Mouse (Mus musculus) natural killer cell, adult 2 months (primary cell): Measurements from ENCODE around the gene Hist2h3c1.
A peak's percentile ranks its signal among the peaks of the same experiment; 100 is the strongest.
"Not testable (repeated sequence)": the region's sequence is repeated elsewhere in the genome, so short reads cannot be mapped to it uniquely, and the experiment has no call there.

Experiments used
- DNase-seq, 2 experiments: peaks; one replicate each; pipeline ENCODE4 v3.0.0; 2022; ENCODE audit warnings: low spot score in 2 of 2

Hist2h3c1 gene

DNA sequence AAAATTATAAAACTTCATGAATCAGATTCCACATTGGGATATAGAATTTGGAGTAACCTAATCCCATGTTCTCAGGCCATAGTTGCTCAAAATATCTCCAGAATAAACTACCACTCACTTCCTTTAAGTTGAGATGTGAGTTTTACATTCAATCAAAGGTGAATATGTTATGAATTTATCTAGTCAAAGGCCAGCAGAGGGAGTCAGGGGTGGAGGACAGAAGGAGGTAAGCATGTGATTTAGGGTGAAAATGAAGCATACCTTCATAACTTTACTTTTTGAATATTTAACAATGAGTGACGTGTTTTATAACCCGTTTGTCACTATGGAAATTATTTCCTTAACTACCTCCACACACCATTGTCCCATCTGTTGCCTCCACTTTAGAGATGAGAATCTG is 11.6 kb upstream of the Hist2h3c1 start:
- DNase-seq, result no peak

DNA sequence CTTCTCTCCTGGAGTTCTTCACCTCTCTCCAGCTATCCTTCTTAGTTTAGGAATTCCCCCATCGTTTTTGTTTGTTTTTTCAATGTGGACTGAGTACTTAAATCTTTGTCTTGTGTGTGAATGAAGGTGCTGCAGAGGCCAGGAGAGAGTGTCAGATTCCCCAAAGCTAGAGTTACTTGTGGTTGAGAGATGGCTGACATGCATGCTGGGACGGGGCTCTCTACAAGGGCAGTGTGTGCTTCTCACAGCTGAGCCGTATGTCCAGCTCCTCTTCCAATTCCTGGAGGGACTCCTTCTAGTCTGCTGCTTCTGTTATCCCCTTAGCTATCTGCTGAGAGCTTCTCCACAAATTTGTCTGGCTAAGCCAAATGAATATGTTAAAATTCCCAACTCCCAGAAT is 10.6 kb upstream of the Hist2h3c1 start:
- no peak for DNase-seq

DNA sequence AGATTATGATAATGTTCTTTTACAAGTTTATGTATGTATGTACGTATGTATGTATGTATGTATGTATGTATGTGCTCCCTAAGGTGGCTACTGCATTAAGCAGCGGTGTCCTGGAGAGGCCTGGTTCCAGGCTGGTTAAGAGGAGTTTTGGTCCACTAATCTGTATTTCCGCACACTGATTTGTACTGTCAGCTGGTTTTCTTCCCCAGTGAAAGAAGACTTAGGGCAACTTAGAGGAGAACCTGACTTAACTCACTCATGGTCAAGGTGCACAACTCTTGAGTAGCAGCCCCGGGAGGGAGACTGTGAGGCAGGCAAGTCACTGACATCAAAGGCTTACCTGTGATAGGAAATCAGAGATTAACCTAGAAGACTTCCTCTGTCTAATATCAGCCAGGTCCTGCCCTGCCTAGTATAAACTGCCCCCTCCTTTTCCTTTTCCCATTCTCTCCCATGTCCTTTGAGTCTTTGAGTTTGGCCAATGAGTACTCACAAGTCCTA is 9.6 kb upstream of the Hist2h3c1 start:
- no peak for DNase-seq

DNA sequence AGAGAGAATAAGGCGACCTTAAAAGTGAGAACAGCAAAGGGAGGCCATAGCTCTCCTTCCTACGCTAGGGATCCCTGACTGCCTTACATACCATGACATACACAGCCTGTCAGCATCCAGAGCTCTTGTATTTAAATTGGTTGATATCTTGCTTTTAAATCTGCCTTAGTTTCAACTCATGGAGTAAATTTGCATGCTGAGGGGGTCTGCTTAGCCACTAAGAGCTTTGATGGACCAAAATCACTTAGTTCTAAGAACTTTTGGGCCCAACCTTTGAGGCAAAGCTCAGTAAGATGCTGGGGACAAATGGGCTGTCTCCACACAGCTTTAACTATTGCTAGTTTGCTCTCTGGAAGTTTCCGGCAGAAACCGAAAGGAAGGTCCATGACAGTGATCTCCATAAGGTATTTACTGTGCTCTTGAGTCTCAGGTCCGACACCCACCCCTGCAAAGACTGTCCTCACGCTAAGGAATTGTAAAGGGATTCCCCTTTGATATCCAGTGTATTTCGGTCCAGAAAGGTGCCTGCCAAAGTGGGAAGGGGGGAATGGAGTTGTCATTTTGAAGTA is 9.1 kb upstream of the Hist2h3c1 start:
- no peak for DNase-seq

DNA sequence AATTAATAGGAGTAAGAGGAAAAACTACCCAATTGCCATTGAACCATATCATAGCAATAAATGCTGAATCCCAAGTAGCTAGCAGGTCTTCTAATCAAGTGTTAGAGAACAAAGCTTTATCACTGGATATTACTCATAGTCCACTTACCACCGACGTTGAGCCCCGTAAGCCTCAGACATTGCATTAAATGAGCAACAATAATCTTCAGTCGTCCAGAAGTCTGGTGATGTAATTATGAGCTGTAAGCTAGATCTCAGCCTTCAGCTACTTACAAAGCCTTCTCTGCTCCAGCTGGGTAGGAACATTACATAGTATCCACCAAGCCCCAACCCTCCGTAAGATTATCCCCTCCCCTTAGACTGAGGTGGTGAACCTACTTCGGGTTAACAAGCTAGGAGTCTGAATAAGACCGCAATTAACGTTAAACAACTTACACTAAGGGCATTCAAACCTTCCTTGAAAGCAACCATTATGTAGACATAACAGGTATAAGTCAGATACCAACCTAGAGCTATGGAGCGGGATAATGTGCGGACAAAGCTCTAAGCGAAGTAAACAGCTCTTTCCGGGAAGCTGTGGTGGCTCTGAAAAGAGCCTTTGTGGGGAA is 8.5 kb upstream of the Hist2h3c1 start:
- DNase-seq, result no peak

DNA sequence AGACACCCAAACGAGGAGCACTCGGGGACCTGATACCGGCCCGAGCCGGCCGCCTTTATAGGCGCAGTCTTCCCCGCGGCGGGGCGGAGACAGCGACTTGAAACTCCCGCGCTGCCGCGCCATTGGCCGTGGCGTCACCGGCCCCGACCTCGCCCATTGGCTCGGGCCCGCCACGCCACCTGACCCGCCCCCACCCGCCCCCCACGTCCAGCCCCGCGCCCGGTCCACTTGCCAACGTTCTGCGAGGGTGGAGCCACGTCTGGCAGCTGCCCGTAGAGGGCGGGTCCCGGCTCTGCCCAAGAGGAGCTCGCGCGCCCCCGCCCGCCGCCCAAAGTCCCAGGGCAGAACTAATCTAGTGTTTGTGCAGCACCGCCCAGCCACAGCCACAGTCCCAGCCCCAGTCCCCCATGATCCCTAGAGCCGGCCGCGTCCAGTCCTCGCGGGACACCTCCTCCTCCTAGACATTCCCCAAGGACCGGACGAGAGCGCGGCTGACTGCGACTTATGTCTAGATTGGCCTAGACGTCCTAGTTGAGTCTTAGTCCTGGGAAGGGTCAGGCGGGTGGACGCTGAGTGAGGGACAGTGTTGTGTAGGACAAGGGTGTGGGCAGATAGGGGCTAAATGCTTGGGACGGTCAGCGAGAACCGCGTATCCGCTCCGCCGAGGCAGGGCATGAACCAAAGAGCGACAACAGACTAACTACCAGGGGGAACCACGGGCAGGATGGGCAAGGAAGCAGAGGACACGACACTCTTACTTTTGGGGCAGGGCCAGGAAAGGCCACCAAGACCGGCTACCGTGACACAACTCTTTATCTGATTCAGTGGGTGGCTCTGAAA is 7.3 kb upstream of the Hist2h3c1 start, which contains the start of gene Hist2h3c2:
Gene Hist2h3c2, minus strand, starts transcription at position 174 of the 840 bp plus-strand sequence.
- DNase-seq, result peak; percentile 44 to 56

DNA sequence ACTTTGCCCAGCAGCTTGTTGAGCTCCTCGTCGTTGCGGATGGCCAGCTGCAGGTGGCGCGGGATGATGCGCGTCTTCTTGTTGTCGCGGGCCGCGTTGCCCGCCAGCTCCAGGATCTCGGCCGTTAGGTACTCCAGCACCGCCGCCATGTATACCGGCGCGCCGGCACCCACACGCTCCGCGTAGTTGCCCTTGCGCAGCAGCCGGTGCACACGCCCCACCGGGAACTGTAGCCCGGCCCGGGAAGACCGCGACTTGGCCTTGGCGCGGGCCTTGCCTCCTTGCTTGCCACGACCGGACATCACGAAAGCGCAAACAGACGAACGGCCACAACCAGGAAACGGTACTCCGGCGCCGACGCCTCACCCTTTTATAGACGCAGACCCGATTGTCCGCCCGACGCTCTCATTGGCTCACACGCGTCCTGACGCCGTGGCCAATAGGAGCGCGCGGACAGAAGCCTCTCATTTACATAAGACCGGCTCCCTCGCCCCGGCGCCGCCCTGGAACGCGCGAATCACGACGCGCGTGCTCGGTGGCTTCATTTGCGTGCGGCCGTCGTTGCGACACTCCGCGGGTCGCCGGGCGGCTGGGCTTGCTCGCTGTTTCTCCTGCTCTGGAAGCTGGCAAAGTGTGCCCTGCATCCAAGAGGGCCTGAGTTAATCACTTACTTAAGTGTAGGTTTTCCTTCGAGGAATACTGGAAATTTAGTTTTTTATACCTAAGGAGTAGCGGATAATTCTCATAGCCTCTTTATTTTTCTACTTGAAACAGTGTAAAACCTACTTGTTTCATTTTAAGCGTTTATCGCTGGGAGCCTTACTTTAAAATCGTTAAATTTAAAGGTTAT is 6.3 kb upstream of the Hist2h3c1 start, which contains the start of gene Hist2h2aa2:
Gene Hist2h2aa2, minus strand, starts transcription at position 328 of the 850 bp plus-strand sequence.
- peak; percentile 93 to 94 for DNase-seq

DNA sequence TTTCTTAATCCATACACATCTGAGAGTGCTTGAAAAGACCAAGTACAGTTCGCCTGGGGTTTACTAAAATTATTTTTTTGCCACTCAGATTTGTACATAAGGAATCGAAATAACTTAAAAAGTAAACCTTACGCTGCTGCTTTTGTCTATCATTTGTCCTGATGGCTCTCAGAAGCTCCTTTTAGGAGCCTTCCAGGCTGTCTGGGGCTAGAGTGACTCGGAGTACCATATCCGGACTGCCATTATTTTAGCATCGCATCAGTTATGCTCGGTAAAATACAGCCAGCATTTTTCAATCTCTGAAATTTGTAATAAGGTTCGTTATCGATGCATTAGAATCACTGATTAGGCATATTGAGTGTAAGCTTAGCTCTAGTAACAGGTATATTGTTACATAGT is 5.7 kb upstream of the Hist2h3c1 start:
- no peak for DNase-seq

DNA sequence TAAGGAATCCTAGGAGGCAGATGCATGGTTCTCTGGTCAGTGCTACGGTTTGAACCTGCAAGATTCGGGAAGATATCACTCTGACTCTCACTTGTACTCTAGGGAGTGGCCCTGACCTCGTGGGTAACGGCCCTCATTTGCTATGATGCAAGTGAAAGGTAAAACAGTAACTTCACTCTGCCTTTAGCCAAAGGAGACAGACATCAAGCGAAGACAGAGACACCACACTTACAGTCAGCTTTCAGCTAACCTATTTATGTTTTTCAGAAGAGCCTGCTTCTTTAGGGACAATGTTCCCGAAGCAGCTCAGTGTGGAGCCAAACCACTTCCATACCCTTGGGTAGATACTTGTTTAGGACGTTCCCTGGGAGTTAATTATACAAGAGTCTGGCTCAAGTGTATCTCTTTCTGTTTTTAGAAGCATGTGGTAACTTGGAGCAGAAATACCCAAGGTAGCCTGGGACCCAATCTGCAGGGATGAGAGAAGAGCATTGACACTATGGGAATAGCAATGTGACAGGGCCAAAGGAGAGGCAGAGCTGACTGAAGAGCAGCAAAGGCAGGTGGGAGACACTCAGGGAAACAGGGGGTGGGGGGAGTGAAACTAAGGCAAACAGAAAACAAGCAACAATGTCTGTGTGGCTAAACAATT is 2.4 kb upstream of the Hist2h3c1 start:
- no peak for DNase-seq

DNA sequence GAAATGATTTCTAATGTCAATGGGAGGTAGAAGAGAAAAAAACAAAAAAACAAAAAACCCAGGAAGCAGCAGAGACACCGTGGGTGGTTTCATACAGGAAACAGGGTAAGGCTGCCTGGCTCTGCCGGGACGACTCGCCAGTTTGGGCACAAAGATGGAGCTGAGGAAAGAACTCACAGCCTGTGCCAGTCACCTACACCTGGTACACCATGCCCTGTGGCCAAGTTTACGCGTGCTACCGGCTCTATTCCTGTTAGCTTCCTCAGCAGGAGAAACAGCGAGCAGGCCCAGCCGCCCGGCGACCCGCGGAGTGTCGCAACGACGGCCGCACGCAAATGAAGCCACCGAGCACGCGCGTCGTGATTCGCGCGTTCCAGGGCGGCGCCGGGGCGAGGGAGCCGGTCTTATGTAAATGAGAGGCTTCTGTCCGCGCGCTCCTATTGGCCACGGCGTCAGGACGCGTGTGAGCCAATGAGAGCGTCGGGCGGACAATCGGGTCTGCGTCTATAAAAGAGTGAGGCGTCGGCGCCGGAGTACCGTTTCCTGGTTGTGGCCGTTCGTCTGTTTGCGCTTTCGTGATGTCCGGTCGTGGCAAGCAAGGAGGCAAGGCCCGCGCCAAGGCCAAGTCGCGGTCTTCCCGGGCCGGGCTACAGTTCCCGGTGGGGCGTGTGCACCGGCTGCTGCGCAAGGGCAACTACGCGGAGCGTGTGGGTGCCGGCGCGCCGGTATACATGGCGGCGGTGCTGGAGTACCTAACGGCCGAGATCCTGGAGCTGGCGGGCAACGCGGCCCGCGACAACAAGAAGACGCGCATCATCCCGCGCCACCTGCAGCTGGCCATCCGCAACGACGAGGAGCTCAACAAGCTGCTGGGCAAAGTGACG is 1.2 kb upstream of the Hist2h3c1 start, which contains the start of gene Hist2h2aa1:
Gene Hist2h2aa1, plus strand, starts transcription at position 495 of the 884 bp plus-strand sequence.
- peak; percentile 79 to 87 for DNase-seq

DNA sequence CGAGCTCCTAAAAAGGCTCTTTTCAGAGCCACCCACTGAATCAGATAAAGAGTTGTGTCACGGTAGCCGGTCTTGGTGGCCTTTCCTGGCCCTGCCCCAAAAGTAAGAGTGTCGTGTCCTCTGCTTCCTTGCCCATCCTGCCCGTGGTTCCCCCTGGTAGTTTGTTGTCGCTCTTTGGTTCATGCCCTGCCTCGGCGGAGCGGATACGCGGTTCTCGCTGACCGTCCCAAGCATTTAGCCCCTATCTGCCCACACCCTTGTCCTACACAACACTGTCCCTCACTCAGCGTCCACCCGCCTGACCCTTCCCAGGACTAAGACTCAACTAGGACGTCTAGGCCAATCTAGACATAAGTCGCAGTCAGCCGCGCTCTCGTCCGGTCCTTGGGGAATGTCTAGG is 467 bp upstream of the Hist2h3c1 start:
- not testable (repeated sequence) for DNase-seq

DNA sequence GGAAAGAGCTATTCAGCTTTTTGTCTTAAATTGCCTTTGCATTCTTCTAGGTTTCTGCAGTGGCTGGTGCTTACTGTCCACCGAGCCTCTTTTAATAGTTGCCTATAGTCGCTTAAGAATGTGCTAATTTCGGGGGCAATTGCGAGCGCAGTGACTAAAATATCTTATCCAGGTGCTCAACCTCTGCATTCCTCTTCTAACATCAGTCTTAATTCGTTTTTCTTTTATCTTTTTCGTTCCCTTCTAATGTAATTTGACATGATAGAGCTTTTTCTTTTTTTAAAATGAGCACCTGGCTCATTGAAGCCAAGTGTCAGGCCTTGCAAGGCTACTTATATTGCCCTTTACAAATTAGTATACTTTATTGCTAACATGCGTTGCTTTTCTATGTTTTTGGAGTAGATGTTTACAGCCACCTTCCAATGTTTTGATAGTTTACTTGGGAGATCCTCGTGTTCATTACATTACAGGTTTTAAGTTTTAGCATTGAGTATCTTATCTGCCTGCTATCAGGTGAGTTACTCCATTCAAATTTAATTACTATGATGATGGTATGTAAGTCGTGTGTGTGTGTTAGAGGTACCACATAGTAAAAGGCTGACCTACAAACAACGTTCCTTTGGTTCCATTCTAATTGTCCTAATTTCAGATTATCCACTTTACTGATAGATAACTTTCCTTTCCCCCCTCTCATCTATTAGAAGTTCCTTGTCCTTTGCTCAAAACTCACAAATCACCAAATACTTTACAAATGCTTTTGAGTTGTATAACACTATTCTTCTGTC is 1.1 kb downstream of the Hist2h3c1 start:
- DNase-seq, result no peak

DNA sequence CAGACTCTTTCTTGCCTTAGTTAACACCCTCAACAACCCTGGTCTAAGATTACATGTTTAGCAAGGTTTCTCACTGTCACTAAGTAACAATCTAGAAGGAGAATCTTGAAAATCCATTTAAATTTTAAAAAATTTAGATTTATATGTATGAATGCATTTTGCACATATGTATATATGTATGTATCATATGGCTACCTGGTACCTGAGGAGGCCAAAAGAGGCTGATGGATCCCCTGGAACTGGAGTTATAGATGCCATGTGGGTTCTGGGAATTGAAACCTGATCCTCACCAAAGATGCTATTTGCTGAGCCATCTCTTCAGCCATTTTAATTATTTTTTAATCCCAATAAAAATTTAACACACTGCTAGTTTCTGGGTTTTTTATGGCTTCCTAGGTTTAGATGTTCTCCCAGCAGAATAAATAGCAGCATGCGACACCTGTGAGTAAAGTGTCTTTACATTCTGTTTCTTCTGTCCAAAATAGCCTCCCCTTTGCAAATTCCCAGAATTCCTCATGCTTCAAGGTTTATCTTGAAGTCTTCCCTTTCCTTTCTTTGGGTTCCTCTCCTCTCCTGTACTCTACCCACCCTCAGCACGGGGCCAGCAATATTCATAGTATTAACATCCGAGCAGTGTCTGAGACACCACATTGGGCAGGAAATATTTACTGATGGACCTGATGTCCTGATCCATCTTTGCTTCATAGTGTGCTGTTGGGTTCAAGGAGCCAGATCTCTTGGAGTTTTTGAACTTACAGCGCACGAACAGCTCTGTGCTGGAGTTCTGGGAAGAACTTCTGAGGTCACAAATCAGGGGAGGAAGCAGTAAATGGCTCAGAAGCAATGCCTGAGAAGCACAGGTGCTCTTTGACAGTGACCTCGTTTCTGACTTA is 1.9 kb downstream of the Hist2h3c1 start:
- no peak for DNase-seq

DNA sequence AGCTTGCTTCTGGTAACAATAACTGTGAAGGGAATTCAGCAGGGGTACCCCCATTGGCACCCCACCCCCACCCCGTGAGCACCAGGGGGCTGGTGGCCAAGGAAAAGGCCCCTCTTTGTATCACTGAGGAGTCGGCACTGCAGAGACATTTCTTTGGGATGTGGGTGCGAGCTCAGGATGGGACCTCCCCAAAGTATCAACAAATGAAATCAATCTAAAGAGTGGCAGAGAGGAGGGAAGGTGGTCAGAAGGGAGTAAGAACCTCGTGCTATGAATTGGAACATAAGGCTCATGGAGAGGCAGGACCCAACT is 2.5 kb downstream of the Hist2h3c1 start:
- no peak for DNase-seq

DNA sequence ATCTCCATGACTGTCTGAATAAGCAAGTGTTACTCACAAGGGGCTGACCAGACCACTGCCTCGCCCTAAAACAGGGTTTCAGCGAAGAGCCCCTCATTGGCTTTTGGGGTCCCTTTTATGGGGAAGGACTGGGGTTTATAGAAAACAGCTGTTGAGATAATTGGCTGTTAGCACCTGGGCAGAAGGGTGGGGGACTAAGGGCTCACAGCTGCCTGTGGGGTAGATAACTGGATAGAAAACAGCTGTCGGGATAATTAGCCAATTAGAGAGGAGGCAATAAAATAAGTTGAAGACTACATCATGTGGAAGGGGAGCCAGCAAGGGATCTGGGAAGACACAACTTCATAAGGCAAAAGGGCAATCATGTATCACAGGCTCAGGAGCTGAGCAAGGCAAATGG is 4.4 kb downstream of the Hist2h3c1 start:
- no peak for DNase-seq

DNA sequence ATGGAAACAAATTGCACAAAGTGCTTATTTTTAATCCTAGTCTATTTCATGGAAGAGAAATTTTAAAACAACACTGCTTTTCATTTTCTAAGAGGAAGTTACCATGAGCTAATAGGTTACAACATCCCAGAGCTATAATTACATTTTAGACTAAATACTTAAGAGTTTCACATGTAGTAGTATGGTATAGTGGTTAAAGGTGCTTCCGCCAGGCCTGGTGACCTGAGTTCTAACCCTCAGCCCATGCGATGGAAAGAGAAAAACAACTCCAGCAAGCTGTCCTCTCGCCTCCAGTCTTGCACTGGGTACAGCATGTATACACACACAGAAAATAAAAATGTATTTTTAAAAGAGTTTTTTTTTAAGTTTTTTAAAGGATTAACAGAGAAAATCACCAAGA is 5.3 kb downstream of the Hist2h3c1 start:
- DNase-seq, result no peak

DNA sequence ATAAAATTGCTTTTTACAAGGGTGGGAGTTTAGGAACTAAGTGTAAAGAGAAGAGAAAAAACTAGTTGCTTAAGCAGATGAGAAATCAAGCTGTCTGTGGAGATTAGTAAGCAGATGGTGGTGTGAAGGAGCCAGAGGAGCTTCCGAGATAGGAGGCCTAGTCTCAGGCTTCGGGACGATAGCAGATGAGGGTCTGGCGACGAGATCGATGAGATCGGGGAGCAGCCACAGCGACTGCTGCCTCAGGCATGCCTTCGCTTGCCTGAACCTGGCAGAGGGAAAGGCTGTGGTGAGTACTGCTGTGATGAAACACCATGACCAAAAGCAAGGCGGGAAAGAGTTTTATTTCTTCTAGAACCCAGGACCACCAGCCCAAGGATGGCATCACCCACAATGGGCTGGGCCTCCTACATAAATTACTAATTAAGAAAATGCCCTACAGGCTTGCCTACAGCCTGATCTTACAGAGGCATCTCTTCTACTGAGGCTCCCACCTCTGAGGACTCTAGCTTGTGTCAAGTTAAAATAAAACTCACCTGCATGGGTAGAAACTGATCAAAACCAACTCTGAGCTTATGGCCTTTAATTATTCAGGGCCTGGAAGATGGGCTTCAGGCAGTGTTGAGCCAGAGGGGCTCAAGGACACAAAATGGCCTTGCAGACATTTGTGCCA is 8.3 kb downstream of the Hist2h3c1 start:
- DNase-seq, result no peak
